Mouse (Mus musculus): ENCODE data around the gene BC049730.
A peak's percentile ranks its signal among the peaks of the same experiment; 100 is the strongest.
"Not testable (repeated sequence)": the region's sequence is repeated elsewhere in the genome, so short reads cannot be mapped to it uniquely, and the experiment has no call there.

Gene BC049730

GRCm38 (mm10) chr7:24708832-24709292 lies at the start of gene BC049730:
BC049730 (plus strand) TSS chr7:24709242.
- no peak for DNase-seq (ENCODE audit: low read depth, low spot score)

DNA sequence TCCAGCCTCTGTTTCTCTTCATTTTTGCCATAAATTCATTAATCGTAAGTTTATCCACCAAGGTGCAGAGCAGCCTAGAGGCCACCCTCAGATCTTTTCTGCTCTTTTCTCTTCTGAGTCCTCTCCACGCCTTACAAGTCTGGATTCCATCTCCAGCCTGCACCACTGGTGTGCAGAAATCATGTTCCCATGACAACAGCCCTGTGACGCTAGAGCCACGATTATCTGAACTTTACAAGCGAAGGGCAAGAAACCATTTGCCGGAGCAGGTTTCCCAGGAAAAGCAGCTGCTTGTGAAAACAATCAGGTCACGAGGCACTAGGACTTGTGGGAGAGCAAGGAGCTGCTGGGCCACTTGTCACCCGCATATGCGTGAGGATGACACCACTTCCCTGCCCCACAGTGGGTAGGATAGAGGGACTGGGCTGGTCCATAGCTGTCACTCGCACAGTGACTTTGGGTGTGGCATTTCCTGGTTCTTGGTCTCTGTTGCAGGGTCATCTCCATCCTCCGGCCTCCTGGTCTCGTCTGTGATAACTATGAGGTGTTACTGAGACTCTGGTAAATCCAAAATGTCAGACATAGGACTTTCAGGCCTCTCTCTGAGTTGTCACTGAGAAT lies 49.2 kb upstream of the BC049730 start:
- DNase-seq (ENCODE audit: low read depth, low spot score): no peak

DNA sequence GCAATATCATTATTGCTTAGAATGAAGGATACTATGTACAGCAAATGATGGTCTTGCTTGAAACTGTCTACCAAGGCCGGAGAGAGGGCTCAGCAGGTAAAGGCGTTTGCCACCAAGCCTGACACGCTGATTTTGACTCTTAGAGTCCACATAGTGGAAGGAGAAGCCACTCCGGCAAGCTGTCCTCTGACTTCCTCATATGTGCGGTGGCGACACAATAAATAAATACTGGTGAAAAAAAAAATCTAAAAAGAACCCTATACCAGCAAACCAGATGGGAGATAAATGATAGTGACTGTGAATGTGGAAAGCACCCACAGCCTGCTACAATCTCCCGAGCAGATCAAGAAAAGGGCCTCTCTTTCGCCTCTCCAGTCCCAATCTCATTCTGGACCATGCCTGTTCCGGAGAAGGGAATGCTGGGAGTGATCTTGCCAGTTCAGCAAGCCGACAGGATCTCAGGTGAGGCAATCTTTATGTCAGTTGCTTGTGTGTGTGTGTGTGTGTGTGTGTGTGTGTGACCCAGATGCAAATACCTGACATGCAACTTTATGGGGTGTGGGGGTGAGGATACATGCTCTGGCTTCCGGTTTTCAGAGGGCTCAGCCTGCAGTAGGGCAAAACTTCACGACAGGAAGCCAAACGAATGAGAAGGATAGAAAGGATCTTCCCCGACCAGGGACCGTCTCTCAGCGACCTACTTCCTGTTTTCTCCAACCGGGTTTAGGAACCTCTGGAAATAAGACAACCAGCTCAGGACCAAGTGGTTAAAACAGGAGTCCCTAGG lies 47.7 kb upstream of the BC049730 start:
- peak; percentile 64 for DNase-seq (ENCODE audit: low read depth, low spot score)

DNA sequence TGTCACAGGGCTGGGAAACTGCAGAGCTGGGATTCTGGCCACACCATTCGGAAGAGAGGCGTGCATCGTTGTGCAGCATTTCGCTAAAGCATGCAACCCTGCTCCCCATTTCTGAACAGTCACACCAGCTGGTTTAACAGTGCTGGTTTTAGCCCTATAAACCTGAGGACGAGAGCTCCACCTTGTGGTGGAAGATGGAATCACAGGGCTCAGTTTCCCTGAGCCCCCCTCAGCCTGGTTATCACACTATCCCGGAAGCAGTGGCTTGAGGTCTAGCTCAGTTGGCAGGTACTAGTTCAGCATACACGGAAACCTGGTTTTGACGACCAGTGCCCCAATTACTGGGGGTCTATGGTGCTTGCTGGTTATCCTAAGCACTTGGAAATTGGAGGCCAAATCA lies 46.5 kb upstream of the BC049730 start:
- peak; percentile 90 for DNase-seq (ENCODE audit: low read depth, low spot score)

- DNase-seq (ENCODE audit: low read depth, low spot score): no peak
Observed at GRCm38 (mm10) chr7:24664301-24664700, 44.7 kb upstream of the BC049730 start.

DNA sequence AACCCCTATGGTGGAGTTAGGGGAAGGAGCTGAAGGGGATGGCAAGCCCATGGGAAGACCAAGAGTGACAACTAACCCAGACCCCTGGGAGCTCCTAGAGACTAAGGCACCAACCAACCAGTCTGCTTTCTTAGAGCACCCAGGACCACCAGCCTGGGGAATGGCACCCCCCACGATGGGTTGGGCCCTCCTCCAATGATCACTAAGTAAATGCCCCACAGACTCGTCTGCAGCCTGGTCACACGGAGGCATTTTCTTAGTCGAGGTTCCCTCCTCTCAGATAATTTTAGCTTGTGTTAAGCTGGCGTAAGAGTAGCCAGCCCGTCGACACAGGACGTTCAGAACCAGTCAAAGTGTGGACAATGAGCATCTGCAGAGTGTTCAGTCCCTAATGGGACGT lies 44.1 kb upstream of the BC049730 start:
- DNase-seq (ENCODE audit: low read depth, low spot score): no peak

DNA sequence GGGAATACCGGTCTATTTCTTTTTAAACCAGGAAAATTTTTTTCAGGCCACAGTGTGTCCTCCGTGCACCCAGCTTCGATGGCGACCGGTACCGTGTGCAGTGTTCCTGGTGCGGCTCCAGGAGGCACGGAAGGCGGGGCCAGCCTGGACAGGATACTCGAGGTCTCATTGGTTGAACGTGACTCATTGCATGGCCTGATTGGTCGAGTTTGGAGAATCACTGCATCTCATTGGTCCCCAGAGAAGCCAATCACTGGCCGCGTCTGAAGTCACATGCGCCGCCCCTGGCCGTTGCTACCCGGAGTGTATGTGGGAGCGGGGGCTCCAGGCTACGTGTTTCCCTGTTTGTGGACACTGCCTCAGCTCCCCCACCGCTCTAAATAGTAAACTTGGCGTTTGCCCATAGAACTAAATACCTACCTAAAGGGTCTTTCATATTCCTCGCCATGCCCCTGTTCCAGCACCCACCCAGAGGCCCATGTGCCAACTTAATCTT lies 37.0 kb upstream of the BC049730 start:
- no peak for DNase-seq (ENCODE audit: low read depth, low spot score)

DNA sequence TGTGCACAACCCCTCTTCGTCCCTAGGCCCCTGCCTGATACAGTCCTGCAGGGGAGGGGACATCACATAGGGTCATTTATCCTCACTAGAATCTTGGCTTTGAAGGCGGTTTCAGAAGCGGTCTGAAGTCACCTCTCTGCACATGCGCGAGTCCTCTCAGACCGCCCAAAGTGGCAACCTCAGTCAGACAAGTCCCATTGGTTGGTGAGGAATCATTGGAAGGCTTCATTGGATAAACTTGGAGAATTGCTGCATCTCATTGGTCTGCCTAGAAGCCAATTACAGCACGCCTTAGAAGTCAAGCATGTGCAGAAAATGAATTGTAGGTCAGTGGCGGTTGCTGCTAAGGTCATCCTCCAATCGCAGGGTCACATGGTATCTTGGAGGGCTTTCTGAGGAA lies 32.5 kb upstream of the BC049730 start, which contains the start of gene Tex101:
Gene Tex101 (minus strand): TSS at position 101 of the 400 bp plus-strand sequence.
- DNase-seq (ENCODE audit: low read depth, low spot score): no peak

- peak; percentile 43 for DNase-seq (ENCODE audit: low read depth, low spot score)
Observed at GRCm38 (mm10) chr7:24684121-24684520, 24.9 kb upstream of the BC049730 start.

DNA sequence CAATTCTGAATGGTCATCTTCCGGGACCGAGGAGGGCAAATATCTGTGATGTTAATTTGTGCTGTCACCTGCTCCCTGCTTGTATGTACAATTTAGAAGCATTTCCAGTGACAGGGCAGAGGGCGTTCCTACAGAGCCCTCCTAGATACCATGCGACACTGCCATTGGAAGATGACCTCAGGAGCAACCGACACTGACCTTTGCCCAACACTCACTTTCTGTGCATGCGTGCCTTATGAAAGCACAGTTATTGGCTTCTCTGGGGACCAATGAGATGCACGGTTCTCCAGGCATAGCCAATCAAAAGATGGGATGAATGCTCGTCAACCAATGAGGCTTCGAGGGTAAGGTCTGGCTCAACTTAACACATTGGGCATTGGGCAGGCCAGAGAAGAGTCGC lies 21.5 kb upstream of the BC049730 start:
- not testable (repeated sequence) for DNase-seq (ENCODE audit: low read depth, low spot score)

GRCm38 (mm10) chr7:24692693-24693092 lies 16.3 kb upstream of the BC049730 start:
- not testable (repeated sequence) for DNase-seq (ENCODE audit: low read depth, low spot score)

DNA sequence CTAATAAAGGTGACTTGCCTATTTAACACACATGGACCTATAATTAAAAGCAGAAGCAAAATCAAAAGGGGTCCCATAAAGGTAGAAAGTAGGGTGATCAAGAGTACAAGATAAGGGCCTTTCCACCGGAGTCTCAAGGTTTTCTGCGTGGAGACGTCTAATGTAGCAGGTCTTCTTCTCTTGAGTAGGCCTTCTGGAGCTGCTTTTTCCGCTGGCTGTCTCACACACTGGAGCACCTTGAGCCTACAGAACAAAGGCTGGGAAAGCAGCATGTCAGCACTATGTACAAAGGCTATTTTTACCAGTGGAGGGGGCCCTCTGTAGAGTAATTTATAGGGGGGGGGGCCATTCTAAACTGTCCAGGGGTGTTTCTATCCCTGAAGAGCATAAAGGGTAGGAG lies 11.2 kb upstream of the BC049730 start:
- not testable (repeated sequence) for DNase-seq (ENCODE audit: low read depth, low spot score)

- not testable (repeated sequence) for DNase-seq (ENCODE audit: low read depth, low spot score)
Observed at GRCm38 (mm10) chr7:24702841-24703240, 6.2 kb upstream of the BC049730 start.

- DNase-seq (ENCODE audit: low read depth, low spot score): no peak
Observed at GRCm38 (mm10) chr7:24715039-24715438, 6.0 kb downstream of the BC049730 start.

GRCm38 (mm10) chr7:24726808-24727207 lies 17.8 kb downstream of the BC049730 start, which contains the start of gene Gm4763:
Gm4763 (minus strand) TSS chr7:24726908.
- DNase-seq (ENCODE audit: low read depth, low spot score): not testable (repeated sequence)

DNA sequence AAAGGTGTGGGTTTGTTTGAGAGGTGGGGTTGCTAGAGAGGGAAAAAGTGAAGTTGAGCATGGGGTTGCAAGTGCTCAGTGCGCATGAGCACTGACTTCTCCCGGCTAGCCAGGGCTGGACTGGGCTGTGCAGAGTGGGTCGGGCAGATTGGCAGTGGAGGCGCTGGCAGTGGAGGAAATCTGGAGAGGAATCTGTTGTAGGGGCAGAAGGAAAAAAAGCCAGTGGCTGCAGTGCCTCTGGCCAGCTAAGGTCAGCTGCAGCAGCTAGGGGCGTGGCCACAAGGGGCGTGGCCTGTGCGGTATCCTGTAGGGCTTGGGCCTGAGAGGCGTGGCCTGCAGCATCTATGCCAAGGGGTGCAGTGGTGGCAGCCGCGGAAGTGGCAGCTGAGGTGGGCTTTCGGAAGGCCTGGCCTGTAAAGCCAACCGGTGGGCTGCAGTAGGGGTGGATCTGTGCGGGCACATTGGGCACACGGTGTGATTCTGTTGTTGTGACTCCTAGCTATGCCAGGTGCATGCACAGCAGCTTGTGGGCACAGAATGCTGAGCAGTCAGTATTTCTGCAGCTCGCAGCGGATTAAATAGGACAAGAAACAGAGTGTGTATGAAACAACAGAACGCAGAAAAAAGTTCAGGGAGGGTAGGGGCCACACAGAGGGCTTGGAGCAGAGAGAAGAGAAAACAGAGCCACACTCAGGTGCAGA lies 27.1 kb downstream of the BC049730 start:
- DNase-seq (ENCODE audit: low read depth, low spot score): peak; percentile 8

DNA sequence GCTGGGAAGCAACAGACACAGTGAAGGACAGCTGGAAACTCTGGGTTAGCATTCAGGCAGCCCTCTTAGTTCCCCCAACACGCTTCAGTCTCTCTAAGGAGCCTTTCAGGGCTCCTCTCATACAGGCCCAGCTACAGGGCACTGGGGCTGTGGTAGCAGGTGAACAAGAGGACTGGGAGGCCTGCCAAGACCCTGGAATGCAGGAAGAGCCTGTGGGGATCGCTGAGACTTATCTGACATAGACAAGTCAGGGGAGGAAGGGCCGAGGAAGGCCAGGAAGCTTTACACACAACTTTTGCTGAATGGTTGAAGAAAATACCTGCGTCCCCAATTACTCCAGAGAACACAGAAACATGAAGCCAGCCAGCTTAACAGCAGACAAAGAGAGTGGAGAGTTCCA lies 41.7 kb downstream of the BC049730 start:
- no peak for DNase-seq (ENCODE audit: low read depth, low spot score)

DNA sequence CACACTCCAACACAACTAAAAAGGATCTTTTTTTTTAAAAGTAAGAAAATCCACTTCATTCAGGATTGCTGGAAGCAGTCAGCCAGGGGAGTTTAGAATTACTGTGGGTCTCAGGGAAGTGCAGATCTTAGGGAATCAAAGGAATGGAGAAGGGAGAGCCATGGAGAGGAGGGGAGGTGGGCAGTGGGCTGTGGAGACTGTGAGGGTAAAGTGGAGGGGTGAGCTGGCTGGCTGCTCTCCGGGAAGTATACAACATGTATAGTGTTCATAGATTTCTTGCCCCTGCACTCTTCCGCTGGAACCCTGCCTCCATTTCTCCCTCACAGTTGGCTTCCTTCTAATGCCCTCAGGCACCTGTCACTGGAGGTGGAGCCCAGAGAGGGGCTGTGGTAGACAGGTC lies 42.6 kb downstream of the BC049730 start:
- DNase-seq (ENCODE audit: low read depth, low spot score): no peak

- no peak for DNase-seq (ENCODE audit: low read depth, low spot score)
Observed at GRCm38 (mm10) chr7:24753476-24753875, 44.4 kb downstream of the BC049730 start.

GRCm38 (mm10) chr7:24758520-24758919 lies 49.5 kb downstream of the BC049730 start:
- DNase-seq (ENCODE audit: low read depth, low spot score): no peak

DNA sequence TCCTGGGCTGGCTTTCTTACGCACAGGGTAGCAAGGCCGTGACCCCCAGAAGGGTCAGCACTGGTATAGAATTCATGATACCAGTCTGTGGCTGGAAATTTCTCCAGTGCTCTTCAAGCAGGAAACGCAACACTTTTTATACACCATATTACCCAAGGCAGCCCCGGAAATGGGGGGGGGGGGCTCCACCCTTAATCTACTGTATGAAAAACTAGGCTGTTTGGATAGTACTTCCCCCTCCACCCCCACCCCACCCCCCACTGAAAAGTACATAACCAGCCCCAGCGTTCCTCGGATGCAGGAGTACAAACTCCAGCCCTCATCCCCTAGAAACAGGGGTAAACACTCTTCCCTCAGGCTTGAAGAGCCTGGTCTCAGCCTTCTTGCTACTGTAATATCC lies 51.2 kb downstream of the BC049730 start, which contains the start of gene Cd177:
Gene Cd177 (minus strand): TSS at position 101 of the 400 bp plus-strand sequence.
- no peak for DNase-seq (ENCODE audit: low read depth, low spot score)

GRCm38 (mm10) chr7:24761161-24761560 lies 52.1 kb downstream of the BC049730 start:
- no peak for DNase-seq (ENCODE audit: low read depth, low spot score)

Data from CD4-positive, CD25-positive, alpha-beta regulatory T cell, adult 2 months (primary cell).